Mouse (Mus musculus) E14TG2a.4 (cell line): Measurements from ENCODE around the gene Med29.

Experiments
- CTCF ChIP-seq: conservative IDR thresholded peaks from 2 replicates; pipeline ENCODE4 v1.5.1; 2014; ENCODE audit warnings: low read length
- NANOG ChIP-seq: IDR thresholded peaks from 2 replicates; pipeline ENCODE4 v1.6.1; 2014; ENCODE audit warnings: borderline replicate concordance, low read length, mixed read lengths
- POU5F1 ChIP-seq: IDR thresholded peaks from 2 replicates; pipeline ENCODE4 v1.6.1; 2014; ENCODE audit warnings: low read length, borderline replicate concordance

- TF ChIP-seq CTCF (no peak), NANOG (no peak), POU5F1 (no peak)
These were observed 6.3 kb upstream of the Med29 start for GRCm38 (mm10) chr7:28398696-28399340.
